Mouse (Mus musculus) forebrain, embryonic 14.5 days (tissue): ENCODE measurements around the gene Pycr2. TPM values are rescaled to one million over a fixed set of nuclear protein-coding genes. Genes with fewer than 3 reads are reported as not detected.

Experiments
- ATAC-seq: fragments of 200-750 bp; cut with Nextera tagmentation; 2 replicates; pipeline ENCODE4 v1.8.0; 2017; ENCODE audit warnings: mild to moderate bottlenecking, moderate library complexity
- DNase-seq: peaks from one replicate; pipeline ENCODE4 v3.0.0-alpha.2; 2015; ENCODE audit warnings: low spot score
- H3K27ac ChIP-seq: fragments of 300-500 bp; sonication (generic); 2 replicates; pipeline ENCODE4 v1.5.1; 2014; ENCODE audit warnings: low read depth, mild to moderate bottlenecking, control low read depth, low read length, moderate library complexity
- H3K27me3 ChIP-seq: fragments of 300-500 bp; sonication (generic); replicated peaks from 2 replicates; pipeline ENCODE4 v1.6.1; 2014; ENCODE audit warnings: low read length, control low read depth, mixed read lengths; ENCODE audit not compliant: control insufficient read depth, insufficient read depth
- H3K36me3 ChIP-seq: fragments of 300-500 bp; sonication (generic); 2 replicates; pipeline ENCODE4 v1.6.1; 2014; ENCODE audit warnings: low read length, control low read depth; ENCODE audit not compliant: control insufficient read depth, insufficient read depth
- H3K4me1 ChIP-seq: fragments of 300-500 bp; sonication (generic); 2 replicates; pipeline ENCODE4 v1.6.1; 2014; ENCODE audit warnings: antibody characterized with exemption, low read length, control low read depth; ENCODE audit not compliant: control insufficient read depth, insufficient read depth
- H3K4me2 ChIP-seq: fragments of 300-500 bp; sonication (generic); 2 replicates; pipeline ENCODE4 v1.6.1; 2014; ENCODE audit warnings: mild to moderate bottlenecking, control low read depth, low read length
- H3K4me3 ChIP-seq: fragments of 300-500 bp; sonication (generic); 2 replicates; pipeline ENCODE4 v1.5.1; 2014; ENCODE audit warnings: low read depth, low read length, control low read depth
- H3K9ac ChIP-seq: fragments of 300-500 bp; sonication (generic); 2 replicates; pipeline ENCODE4 v1.6.1; 2014; ENCODE audit warnings: mild to moderate bottlenecking, low read length, control low read depth, moderate library complexity
- H3K9me3 ChIP-seq: fragments of 300-500 bp; sonication (generic); replicated peaks from 2 replicates; pipeline ENCODE4 v1.6.1; 2016; ENCODE audit warnings: low read length, control low read depth, mixed read lengths; ENCODE audit not compliant: control insufficient read depth
- WGBS: fragments of 180-500 bp; shearing (Covaris S2); extraction: QIAGEN DNeasy Blood & Tissue Kit; methylation state at CpG from one replicate; pipeline ENCODE4 v1.1.7; 2014; 5-methylcytosine and 5-hydroxymethylcytosine counted together
- polyA plus RNA-seq: library from polyadenylated mRNA; unstranded; fragments of >200 nt; fragmentation: Nextera tagmentation; extraction: Ambion mirVana; gene quantifications from 2 replicates; pipeline ENCODE4 v1.2.1, GENCODE M21; 2014

The Pycr2 gene
- polyA plus RNA-seq, 1 experiment from 2014 or later = 94.0 TPM

- peak; percentile 50 for DNase-seq
- Histone ChIP-seq H3K9ac (peak within 1 kb of the TSS; percentile 65), H3K4me2 (peak within 1 kb of the TSS; percentile 93), H3K9me3 (no peaks in the 10 kb centered on the region), H3K4me3 (peak within 1 kb of the TSS; percentile 64), H3K36me3 (no peaks in the 10 kb centered on the region), H3K27ac (no peak within 1 kb of the TSS), H3K4me1 (peaks cover 5% of the 10 kb centered on the region; the same call in 1 of the 2 replicates), H3K27me3 (peaks cover 41% of the 10 kb centered on the region)
- WGBS = under 1% methylated on average over 70 of the region's 73 CpGs
- peak; percentile 61 for ATAC-seq
These were observed 38.3 kb downstream of the Pycr2 start, which contains the start of gene Tmem63a for GRCm38 (mm10) chr1:180942166-180943031. Gene Tmem63a, plus strand, starts transcription at chr1:180942344.

DNA sequence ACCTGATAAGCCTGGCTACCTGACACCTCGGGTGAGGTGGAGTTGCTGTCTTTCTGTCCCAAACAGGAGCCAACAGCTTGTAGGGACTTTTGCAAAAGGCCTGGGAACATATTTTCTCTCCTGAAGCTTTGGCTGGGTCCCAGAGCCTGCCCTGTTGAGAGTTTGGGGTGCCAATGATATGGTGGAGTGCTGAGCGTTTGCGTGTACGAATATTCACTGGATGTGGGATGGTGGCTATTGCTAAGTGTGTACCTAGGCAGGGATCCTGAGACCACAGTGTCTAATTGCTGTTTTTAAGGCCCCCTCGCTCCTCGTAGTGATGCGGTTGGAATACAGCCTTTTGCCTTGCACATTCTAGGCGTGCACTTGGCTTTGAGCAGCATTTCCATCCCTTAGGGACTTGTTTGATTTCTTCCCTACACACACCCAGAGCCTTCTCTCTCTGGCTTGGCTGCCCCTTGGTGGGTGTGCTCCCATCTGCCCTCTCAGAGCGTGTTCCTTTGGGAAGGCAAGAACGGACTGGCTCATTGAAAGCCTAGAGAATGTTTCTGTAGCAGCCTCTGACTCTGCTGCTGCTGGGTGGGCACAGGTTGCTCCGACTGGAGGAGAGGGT is 39.0 kb downstream of the Pycr2 start:
- Histone ChIP-seq H3K4me3 (peak overlapping the region; percentile 64), H3K9ac (no peak overlapping the region), H3K27ac (no peak overlapping the region), H3K4me1 (peaks cover 5% of the 10 kb centered on the region; the same call in 1 of the 2 replicates), H3K36me3 (no peaks in the 10 kb centered on the region), H3K4me2 (peak overlapping the region; percentile 93), H3K9me3 (no peaks in the 10 kb centered on the region), H3K27me3 (peaks cover 36% of the 10 kb centered on the region)
- 44% methylated on average over 11 of the region's 11 CpGs for WGBS
- ATAC-seq = no peak
- no peak for DNase-seq

- Histone ChIP-seq H3K4me2 (no peak overlapping the region), H3K4me3 (no peak overlapping the region), H3K36me3 (no peaks in the 10 kb centered on the region), H3K9ac (no peak overlapping the region), H3K4me1 (peaks cover 5% of the 10 kb centered on the region; the same call in 1 of the 2 replicates), H3K9me3 (no peaks in the 10 kb centered on the region), H3K27me3 (peaks cover 36% of the 10 kb centered on the region), H3K27ac (no peak overlapping the region)
- 75% methylated on average over 1 of the region's 1 CpGs for WGBS
- ATAC-seq (no peak), DNase-seq (no peak)
These were observed 39.8 kb downstream of the Pycr2 start for GRCm38 (mm10) chr1:180943896-180944295.

DNA sequence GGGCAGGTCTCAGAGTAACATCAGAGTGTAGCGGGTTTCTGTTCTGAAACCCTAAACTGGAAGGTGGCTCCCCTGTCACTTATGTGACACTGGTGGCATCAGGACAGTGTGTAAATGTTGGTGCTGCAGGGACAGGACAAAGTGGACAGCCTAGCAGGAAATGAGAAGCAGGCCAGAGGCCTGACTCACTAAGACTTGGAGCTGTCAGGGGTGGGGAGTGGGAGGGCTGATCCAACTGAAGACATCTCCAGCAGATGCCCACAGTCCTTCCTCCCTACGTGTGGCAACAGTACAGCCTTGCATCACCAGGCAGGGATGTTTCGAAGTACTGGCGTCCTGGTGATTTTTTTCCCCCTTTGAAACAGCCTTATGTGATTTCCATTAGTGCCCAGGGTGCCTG is 40.5 kb downstream of the Pycr2 start:
- no peak overlapping the region for H3K9ac ChIP-seq
- DNase-seq = no peak
- H3K36me3 ChIP-seq = no peaks in the 10 kb centered on the region
- H3K4me1 ChIP-seq = peaks cover 5% of the 10 kb centered on the region; the same call in 1 of the 2 replicates
- no peak overlapping the region for H3K4me2 ChIP-seq
- H3K9me3 ChIP-seq = no peaks in the 10 kb centered on the region
- H3K27me3 ChIP-seq = peaks cover 36% of the 10 kb centered on the region
- WGBS = 81% methylated on average over 4 of the region's 4 CpGs
- no peak for ATAC-seq
- no peak overlapping the region for H3K27ac ChIP-seq
- no peak overlapping the region for H3K4me3 ChIP-seq

DNA sequence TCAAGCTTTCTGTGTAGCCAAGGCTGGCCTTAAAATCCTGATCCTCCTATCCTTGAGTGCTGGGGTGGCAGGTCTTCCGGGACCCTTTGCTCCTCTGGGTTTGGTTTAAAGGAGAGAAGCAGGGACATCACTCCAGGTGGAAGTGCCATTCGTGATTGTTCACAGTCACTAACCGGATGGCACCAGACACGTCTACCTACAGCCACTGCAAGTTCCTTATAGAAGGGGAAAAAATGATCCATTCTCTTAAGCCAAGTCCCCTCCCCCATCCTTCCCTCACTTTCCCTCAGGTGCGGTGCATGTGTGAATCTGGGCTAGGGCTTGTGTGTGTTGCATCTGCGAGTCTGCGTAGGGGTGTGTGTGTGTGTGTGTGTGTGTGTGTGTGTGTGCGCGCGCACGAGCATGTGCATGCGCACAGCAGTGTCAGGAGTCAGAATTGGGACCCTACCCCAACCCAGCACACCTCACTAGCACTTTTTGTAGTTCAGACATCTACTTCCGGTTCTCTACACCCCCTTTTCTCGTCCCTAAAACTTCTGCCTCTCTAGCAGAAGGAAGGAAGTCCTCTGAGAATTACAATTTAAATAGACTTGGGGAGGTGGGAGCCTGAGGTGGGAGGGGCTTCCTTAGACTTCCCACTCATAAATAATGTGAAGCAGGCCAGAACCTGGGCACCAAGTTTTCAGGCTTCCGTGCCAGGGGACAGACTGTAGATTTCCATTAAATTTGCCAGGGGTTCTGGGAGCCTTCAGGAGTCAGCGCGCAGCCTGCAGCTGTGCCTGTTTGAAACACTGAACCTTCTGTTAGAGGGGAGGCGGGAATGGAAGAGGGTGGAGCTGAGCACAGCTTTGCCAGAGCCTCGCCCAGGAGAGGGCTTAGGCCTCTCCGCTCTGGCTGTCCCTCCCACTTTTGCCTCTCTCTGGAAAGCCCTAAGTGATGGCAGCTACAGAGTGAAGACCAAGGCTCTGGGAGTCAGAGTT is 41.2 kb downstream of the Pycr2 start:
- Histone ChIP-seq H3K9me3 (no peaks in the 10 kb centered on the region), H3K4me1 (peaks cover 5% of the 10 kb centered on the region; the same call in 1 of the 2 replicates), H3K4me3 (no peak overlapping the region), H3K36me3 (no peaks in the 10 kb centered on the region), H3K9ac (no peak overlapping the region), H3K4me2 (peak overlapping the region; percentile 18; the same call in 1 of the 2 replicates), H3K27ac (no peak overlapping the region), H3K27me3 (peaks cover 36% of the 10 kb centered on the region)
- peak; percentile 55 for DNase-seq
- WGBS = 31% methylated on average over 20 of the region's 20 CpGs
- peak; percentile 56 for ATAC-seq

DNA sequence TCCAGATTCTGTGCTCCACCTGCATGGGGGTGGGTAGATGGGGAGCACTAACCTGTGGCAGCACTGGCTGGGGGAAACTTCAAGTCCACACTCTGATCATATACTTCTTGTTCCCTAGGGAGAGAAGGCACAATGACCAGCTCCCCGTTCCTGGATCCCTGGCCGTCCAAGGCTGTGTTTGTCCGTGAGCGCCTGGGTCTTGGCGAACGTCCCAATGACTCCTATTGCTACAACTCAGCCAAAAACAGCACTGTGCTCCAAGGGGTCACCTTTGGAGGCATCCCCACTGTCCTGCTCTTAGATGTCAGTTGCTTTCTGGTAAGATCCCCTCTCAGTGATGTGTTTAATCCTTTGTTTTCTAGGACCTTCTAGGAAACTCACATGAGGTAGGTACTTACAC is 42.4 kb downstream of the Pycr2 start:
- peaks cover 5% of the 10 kb centered on the region; the same call in 1 of the 2 replicates for H3K4me1 ChIP-seq
- H3K36me3 ChIP-seq = no peaks in the 10 kb centered on the region
- no peak overlapping the region for H3K9ac ChIP-seq
- WGBS = 85% methylated on average over 6 of the region's 6 CpGs
- H3K4me3 ChIP-seq = no peak overlapping the region
- no peak overlapping the region for H3K27ac ChIP-seq
- DNase-seq (no peak), ATAC-seq (no peak)
- H3K9me3 ChIP-seq = no peaks in the 10 kb centered on the region
- peaks cover 26% of the 10 kb centered on the region for H3K27me3 ChIP-seq
- no peak overlapping the region for H3K4me2 ChIP-seq

DNA sequence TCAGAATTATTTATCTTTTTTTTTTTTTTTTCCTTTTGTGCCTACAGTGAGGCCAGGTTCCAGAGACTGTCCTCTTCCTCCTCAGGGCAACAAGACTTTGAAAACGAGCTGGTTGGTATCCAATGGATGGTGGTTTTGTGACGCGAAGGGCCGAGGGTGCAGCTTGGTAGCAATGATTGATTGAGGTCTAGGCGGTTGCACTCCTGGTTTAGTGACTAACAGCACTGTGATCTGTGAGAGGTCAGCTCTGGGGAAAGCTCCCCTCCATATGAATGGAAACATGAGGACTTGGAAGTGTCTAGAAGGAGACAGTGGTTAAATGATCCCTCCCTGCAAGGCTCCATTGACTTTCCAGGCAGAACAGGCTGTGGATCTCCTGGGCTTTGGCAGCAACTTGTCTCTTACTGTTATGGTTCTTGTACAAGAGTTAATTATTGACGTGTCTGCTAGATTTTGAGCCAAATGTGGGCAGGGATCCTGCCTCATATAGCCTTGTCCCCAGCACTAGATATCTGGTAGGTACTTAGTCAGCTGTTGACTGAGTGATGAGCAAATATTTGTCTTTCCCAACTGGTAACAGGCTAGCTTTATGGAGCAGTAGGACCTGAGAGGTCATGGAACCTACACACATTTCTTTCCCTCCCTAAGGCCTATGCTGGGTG is 48.1 kb downstream of the Pycr2 start:
- no peak for DNase-seq
- 91% methylated on average over 6 of the region's 6 CpGs for WGBS
- no peaks in the 10 kb centered on the region for H3K27me3 ChIP-seq
- H3K4me3 ChIP-seq = no peak overlapping the region
- ATAC-seq = no peak
- H3K9me3 ChIP-seq = no peaks in the 10 kb centered on the region
- no peaks in the 10 kb centered on the region for H3K4me1 ChIP-seq
- H3K36me3 ChIP-seq = no peaks in the 10 kb centered on the region
- H3K4me2 ChIP-seq = no peak overlapping the region
- H3K9ac ChIP-seq = no peak overlapping the region
- no peak overlapping the region for H3K27ac ChIP-seq

GRCm38 (mm10) chr1:180952808-180953207 is 48.7 kb downstream of the Pycr2 start:
- ATAC-seq = no peak
- WGBS = 86% methylated on average over 5 of the region's 5 CpGs
- H3K9ac ChIP-seq = no peak overlapping the region

More at GRCm38 (mm10) chr1:180952808-180953207, 48.7 kb downstream of the Pycr2 start:
- Histone ChIP-seq H3K4me2 (no peak overlapping the region), H3K4me1 (no peaks in the 10 kb centered on the region), H3K9me3 (no peaks in the 10 kb centered on the region), H3K27ac (no peak overlapping the region), H3K4me3 (no peak overlapping the region), H3K36me3 (no peaks in the 10 kb centered on the region), H3K27me3 (no peaks in the 10 kb centered on the region)
- DNase-seq = no peak
